Mouse (Mus musculus): Measurements from ENCODE around the gene Lca5l.

The Lca5l gene

DNA sequence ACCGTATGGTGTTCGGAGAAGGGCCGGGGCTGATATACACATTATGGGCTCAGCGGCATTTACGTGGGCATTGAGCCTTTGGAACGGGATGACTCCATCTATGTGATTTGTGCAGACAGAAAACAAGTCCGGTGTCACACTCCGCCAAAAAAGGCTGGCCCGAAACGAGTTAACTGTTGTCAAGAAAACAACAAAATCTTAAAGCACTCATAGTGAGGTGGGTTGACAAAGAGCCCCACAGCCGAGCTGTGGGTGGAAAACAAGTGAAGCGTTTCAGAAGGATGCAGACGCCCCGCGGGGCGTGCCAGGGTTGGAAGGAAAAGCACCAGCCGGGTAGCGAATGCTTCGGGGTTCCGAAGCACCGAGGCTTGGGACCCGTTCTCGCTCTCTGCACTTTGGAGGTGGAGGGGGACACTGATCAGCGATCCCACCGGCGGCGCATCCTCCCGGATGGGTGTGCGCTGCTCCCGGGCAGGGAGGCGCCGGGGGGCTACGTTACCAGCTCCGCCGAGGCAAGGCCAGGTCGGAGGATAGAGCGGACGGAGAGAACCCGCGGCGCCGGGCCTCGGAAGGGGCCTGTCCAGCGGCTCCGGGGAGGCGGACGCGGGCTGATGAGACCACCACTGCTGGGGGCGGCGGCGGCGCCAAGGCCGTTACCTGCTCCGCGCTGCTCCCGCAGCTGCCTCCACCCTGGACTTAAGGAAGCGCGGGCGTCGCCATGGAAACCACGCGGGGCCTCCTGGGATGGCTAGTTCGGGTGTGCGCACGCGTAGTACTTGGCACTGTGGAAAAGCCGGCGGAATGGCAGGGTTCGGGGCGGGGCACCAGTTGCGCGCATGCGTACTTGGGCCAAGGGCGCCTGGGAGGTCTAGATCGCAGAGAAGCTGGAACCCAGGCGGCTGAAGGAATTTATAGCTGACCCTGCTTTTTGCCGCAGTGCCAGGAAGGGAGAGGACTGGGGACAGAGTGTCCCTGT is at the start of gene Lca5l:
TSS of gene Lca5l (minus strand) at position 741 of the 976 bp plus-strand sequence.
- peak; percentile 99 for DNase-seq (ENCODE audit: low spot score in 2 of 2)

- DNase-seq (ENCODE audit: low spot score in 2 of 2), result no peak
Observed at GRCm38 (mm10) chr16:96235366-96235970, 43.4 kb upstream of the Lca5l start, which contains the start of gene B3galt5. Gene B3galt5, plus strand, starts transcription at chr16:96235801.

GRCm38 (mm10) chr16:96233996-96234395 is 41.9 kb upstream of the Lca5l start:
- no peak for DNase-seq (ENCODE audit: low spot score in 2 of 2)

- DNase-seq (ENCODE audit: low spot score in 2 of 2), result no peak
Observed at GRCm38 (mm10) chr16:96231974-96232373, 39.9 kb upstream of the Lca5l start.

- DNase-seq (ENCODE audit: low spot score in 2 of 2), result no peak
Observed at GRCm38 (mm10) chr16:96231251-96231650, 39.2 kb upstream of the Lca5l start.

GRCm38 (mm10) chr16:96230411-96230810 is 38.3 kb upstream of the Lca5l start:
- peak; percentile 42 to 58 for DNase-seq (ENCODE audit: low spot score in 2 of 2)

GRCm38 (mm10) chr16:96229044-96229555 is 37.0 kb upstream of the Lca5l start:
- peak; percentile 46 to 59 for DNase-seq (ENCODE audit: low spot score in 2 of 2)

- DNase-seq (ENCODE audit: low spot score in 2 of 2), result no peak
Observed at GRCm38 (mm10) chr16:96228438-96228837, 36.4 kb upstream of the Lca5l start.

DNA sequence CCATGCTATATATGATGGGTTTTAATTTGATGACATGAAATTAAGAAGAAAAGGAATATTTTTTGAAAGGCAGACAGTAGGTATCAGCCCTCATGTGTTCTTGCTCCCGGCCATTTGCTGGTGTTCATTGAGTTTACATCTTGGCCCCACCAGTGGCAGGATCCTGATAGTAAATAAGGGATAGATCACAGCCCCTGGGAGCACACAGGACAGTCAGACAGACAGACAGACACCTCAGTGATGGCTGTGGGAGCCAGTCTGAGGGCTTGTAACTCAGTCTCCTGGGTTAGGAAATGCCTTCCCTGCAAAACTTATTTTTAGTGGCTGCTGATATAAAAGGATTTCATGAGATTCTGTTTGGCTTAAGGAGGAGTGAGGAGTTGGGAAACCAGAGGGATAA is 30.4 kb upstream of the Lca5l start:
- DNase-seq (ENCODE audit: low spot score in 2 of 2), result no peak

GRCm38 (mm10) chr16:96221959-96222358 is 29.9 kb upstream of the Lca5l start:
- DNase-seq (ENCODE audit: low spot score in 2 of 2), result no peak

DNA sequence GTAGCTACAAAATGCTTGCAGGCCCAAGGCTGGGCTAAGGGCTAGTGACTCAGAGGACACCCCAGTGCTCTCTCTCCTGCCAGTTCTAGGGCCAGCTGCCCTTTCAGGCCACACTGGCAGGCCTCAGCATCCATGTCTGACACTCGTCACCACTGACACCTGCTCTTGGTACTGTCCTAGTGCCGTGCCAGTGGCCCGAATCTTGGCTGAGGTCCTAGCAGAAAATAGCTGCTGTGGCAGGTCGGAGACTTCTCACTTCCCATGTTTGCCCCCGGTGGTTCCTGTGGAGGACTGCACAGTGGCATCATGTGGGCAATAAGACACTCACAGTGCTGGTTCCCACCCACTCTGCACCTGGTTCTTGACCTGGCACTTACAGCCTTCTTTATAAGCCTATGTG is 29.4 kb upstream of the Lca5l start:
- peak; percentile 63 to 79 for DNase-seq (ENCODE audit: low spot score in 2 of 2)

DNA sequence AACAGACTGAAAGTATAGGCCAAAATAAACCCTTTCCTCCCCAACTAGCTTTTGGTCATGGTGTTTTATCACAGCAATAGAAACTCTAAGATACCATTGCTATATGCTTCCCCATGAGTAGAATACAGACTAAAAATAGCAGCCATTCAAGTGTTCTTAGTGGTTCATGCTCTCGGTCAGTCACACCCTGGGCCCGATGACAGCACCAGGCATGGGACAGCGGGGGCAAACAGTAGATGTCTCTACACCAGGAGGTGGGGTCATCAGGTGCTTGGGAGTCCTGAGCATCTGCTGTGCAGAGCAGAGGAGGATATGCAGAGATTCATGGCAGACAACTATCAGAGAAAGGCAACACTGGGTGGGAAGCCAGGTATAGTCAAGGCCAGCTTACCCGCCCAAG is 21.0 kb upstream of the Lca5l start:
- peak; percentile 64 to 73 for DNase-seq (ENCODE audit: low spot score in 2 of 2)

- DNase-seq (ENCODE audit: low spot score in 2 of 2), result no peak
Observed at GRCm38 (mm10) chr16:96210856-96211255, 18.8 kb upstream of the Lca5l start.

DNA sequence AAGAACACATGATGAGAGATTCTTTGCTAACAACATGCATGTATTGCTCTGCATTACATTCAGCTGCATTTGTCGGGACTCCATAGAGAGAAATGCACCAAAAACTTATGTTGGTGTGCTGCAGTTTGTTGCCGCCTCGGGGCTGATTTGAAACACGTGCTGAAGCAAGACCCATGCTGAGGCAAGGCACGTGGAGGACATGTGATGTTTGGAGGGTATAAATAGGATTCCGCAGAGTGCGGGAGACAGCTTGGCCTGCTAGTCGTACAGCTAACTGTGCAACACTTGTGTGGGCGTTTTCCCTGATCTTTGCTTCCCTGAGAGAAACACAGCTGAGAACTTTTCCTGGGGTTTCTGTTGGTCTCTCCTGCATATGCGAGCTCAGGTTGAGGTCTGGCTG is 17.7 kb upstream of the Lca5l start:
- DNase-seq (ENCODE audit: low spot score in 2 of 2), result peak in 1 of 2 experiments; percentile 24

DNA sequence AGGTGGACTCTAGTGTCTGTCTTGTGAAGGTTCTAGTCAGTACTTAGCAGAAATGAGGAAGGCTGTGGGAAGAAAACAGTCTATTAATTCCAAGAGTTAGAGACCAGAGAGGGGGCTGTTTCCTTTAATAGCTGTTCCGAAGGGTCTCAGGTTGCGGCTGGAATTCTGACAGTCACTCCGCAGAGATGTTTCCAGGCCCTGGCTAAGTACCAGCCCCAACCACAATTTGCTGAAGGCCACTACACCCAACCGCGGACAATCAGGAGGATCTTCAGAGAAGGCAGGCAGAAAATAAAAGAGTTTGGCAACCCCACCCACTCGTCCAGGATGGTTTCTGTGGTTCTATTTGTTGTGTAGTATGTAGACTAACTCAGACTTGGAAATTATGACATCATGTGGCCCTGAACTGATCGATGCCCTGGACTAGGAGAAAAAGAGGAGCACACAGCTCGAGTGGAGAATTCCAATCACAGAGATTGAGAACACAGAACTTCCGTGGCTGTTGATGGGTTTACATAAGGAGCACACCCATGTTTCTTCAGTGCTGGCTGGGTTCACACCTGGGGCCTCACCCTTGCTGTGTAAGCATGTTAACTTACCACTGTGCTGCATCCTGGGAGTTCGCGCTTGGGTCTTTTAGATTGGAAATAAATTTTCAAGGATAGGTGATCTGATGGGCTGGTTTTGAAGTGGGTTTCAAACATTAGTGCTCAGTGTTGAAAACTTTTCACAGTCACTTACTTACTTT is 9.6 kb upstream of the Lca5l start:
- DNase-seq (ENCODE audit: low spot score in 2 of 2), result no peak

DNA sequence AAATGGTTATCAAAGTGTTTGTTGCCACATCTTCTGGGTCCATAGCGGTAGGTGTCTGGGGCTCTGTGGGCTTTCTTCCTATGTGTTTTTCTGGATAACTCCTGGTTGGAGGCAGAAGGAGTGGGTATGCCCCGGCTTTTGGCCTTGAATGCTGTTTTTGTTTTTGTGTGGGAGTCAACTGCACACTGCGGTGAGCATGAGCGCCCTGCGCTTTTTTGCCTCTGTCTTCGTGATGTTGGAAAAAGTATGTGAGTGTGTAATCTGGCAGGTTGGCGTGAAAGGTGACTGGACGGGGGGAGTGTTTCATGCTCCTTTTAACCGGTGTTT is 8.6 kb upstream of the Lca5l start:
- no peak for DNase-seq (ENCODE audit: low spot score in 2 of 2)

DNA sequence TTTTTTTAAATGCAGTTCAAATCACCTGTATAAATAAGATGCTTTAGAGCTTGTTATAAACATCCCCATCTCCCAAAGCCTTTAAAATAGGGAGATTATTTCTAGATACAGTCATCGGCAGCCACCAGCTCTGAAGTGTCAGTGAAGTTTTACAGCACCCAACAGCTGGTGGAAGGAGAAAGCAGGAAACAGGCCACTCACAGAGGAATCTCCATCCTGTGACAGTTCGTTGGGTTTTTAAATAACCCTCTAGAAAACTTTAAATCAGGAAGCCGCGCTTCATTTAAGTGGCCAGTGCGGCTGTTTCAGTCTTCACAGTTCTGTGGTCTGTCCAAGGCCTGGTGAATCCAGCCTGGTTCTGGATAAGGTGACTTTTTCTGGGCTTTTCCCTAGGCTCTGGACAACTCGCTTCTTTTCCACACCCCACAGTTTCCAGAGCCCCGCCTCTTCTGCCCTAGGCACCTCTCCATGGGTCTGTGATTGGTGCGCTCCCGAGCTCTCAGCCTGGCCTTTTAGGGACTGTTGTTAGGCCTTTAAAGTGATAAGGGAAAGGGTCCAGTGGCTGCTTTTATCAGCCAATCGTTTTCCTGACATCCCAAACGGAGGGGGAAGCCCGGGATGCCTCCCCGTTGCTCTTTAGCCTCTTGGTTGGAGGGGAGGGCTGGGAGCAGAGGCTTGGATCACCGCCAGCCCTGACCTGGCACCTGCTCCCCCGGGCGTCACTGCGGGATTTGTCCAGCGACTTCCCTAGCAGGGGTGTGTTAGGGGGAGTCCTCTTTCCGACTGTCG is 8.0 kb upstream of the Lca5l start, which contains the start of gene Sh3bgr:
TSS of gene Sh3bgr (plus strand) at position 538 of the 789 bp plus-strand sequence.
- DNase-seq (ENCODE audit: low spot score in 2 of 2), result peak; percentile 83 to 84

DNA sequence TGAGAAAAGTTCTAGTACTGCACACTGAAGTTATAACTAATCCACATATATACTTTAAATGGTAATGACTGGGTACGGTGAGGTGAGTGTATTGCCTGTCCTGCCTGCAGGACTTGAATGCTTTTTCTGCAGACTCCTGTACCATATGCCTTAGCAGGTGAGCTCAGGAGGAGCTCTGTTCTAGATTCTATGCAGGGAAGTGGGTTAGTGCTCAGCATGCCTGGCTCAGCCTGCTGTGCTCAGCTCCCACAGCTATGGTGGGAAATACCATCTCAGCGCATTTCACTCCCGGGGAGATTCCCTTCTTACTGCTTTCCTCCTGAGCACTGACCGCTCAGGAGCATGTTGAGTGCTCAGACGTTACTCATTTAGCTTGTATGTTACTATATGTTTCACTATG is 4.5 kb downstream of the Lca5l start:
- DNase-seq (ENCODE audit: low spot score in 2 of 2), result no peak

DNA sequence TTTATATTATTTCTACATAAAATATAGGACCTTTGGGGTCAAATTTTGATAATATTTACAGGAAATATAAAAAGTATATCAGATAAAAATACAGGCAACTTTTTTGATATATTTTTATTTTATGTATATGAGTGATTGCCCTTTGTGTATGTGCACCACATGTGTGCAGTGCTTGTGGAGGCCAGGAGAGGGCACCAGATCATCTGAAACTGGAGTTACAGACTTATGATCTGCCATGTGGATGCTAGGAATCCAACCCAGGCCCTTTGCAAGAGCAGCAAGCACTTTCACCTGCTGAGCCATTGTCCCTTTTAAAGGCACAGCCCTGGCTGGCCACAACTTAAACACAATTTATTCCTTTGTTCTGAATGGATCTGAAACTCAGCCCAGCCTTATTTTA is 12.9 kb downstream of the Lca5l start:
- DNase-seq (ENCODE audit: low spot score in 2 of 2), result no peak

GRCm38 (mm10) chr16:96175399-96175798 is 16.7 kb downstream of the Lca5l start:
- DNase-seq (ENCODE audit: low spot score in 2 of 2), result no peak

DNA sequence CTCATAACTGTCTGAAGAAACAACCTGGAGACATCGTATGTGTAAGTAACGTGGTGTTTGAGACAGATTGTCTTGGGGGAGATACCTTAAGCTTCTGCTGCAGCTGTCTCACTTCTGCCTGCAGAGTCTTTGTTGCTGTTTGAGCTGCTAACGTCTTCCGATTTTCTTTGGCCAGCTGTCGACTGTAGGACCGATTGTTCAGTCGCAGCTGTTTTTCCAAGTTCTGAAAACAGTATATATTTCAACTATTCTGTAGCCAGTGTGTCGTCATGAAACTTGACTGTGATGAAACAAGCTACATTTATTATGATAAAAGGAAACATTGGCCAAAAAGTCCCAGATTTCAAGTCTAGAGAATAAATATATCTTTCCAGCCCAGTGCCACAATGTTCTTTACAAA is 18.4 kb downstream of the Lca5l start:
- no peak for DNase-seq (ENCODE audit: low spot score in 2 of 2)

Data from heart, adult 9 months (tissue).